Mouse (Mus musculus): ENCODE measurements around the gene Maml3. TPM values are rescaled to one million over a fixed set of nuclear protein-coding genes. Genes with fewer than 3 reads are reported as not detected.

Maml3 gene
- total RNA-seq, 2 experiments from 2014 or later: 2.3 to 2.9 TPM

DNA sequence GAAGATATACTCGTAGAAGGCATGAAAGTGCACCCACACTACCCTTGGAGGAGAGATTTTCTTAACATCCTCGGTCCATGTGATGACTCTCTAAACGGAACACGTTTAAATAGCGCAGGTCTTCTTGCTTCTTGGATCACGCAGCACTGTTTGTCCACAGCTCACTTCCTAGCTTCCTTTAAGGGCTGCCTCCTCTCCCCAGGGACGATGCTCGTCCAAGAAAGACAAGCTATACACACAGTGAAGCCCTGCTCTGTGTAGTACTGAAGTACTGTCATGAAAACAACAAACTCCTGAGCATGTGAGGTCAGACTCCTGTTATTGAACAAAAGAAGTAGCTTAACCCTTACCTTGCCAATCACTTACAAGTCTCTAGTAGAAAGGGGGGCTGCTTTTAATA is 192.7 kb downstream of the Maml3 start:
- peak; percentile 71 to 75 for DNase-seq

- DNase-seq: peak in 1 of 2 experiments; percentile 15
Measured at GRCm38 (mm10) chr3:51908437-51908990, 196.4 kb downstream of the Maml3 start.

DNA sequence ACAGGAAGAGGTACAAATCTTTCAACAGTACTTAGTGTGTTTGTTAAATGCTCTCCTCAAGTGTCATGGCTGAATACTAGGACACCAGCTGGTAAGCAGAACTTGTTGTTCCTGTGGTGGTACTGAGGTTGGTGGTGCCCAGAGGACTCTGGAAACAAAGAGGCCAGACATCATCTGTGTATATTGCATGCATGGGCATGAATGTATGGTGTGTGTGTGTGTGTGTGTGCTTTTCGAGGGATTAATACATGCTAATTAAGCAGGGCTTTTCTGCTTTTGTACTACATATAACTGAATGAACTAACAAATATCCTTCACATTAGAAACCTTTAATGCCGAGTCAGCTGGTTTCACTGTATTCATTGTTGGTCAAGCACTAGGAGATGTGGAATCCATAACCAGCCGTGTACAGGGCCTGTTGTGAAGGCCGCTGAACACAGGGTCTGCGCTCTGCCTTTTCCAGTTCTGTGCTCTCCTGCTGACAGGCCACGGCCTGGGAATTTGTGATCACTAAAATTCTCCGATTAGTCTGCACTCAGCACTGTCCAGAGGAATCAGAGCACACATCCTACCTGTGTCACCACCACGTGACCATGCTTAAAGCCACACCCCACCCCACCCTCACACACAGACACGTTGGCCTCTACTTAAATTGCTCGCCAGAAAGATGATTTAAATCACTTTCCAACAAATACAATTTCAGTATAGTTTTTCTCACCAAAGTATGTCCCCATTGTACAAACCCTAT is 197.6 kb downstream of the Maml3 start:
- no peak for DNase-seq

GRCm38 (mm10) chr3:51905903-51906302 is 199.0 kb downstream of the Maml3 start:
- DNase-seq: peak; percentile 27 to 32

- DNase-seq: no peak
Measured at GRCm38 (mm10) chr3:51904357-51904855, 200.5 kb downstream of the Maml3 start.

DNA sequence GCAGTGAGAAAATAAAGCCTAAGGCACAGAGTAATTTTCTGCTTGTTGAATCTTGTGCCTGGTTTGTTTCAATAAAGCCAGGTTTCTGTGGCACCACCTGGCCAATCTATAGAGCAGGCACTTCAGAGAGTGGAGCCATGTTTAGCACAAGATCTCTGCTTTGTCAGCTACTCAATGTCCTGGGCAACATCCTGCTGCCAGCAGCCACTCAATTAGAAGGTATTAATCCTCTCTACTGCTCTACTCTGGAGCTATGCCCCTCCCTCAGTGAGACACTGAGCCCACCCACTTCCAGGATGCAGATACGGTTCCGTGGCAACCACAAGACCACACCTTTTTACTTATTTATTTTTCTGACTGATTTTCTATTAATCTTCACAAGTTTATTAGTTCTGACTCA is 203.7 kb downstream of the Maml3 start:
- DNase-seq: no peak

DNA sequence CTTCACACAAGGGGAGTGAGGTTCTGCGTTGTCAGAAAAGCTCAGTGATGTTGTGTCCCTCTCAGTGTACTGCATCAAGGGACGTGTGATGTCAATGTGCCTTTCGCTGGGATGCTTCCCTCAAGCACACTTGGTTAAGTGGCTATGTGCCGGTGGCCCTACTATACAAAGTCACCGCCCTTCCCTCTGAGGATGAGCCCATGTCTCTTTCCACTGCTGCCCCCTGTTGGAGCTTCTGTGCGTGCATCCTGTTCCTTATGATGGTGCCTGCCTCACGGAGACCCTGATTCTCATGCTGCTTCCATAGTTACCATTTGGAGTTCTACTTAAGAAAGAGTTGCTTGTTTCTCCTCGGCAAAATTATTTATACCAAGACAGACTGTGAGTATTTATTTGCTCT is 210.4 kb downstream of the Maml3 start:
- DNase-seq: peak in 1 of 2 experiments; percentile 23

DNA sequence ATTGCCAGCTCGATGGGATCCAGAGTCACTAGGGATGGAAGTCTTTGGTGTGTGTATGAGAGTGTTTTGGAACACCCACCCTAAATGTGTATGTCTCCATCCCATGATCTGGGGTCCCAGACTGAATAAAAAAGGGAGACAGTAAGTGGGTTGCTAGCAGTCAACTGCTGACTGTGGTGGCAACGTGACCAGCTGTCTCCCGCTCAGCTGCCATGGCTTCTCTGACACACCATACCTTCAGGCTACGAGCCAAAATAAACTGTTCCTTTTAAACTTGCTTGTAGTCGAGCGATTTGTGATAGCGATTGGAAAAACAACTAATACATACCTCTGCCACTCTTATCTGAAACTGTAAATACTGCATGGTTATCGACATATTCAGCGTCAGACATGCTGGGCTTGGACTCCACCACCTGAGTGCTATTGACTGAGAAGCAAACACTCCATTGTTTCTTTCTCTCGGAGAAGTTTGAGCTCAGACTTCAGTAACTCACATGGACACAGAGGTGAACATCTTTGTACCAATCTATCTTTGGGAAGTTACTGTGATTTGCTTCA is 213.2 kb downstream of the Maml3 start:
- DNase-seq: no peak

DNA sequence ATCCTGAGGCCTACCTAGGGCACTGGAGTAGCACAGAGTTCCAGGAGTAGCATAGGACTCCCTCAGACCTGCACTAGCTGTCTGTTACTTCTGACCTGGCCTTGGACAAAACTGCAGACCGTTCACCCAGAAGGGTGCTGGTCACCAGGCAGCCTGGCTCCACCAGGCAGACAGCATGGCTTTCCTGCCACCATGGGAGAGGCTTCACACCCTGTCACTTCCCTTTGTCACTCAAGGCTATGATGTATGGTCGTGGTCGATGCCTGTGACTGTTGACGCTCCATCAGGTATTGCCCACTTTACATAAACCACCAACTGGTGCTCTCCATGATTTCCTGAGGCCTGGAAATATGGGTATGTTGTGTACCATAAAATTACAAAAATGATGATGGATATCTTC is 214.7 kb downstream of the Maml3 start:
- DNase-seq: no peak

- DNase-seq: peak; percentile 40 to 66
Measured at GRCm38 (mm10) chr3:51889776-51890175, 215.1 kb downstream of the Maml3 start.

DNA sequence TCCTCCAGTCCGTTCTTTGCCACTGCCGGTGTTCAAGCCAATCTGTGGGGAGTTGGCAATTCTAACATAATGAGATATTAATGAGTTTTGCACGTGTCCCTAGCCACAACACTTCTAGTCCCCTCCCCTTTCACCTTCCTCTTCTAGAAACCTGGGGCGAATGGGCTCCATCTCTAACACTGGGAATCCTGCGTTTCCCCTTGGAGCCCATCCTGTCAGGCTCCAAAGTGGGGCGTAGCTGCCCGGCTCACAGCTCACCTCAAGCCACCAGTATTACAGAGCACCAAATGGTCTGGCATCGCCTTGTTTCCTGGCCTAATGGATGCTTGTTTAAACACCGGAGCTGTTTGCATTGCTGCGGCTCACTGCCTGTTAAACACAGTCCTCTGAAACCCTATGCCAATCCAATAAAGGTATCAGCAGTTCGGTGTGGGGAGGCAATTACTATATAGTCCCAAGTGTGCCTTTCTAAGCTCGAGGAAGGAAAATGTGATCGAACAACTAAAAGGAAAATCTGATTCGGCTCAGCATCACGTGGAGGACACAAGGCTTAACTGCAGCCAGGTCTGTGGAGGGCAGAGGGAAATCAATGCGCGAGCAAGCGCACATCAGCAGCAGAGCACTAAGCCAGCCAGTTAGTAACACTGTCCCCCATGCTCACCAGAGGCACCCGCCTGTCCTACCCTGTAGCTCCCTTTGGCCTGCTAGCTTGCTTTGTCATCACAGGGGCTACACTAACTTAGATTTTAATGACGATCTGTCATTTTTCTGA is 216.0 kb downstream of the Maml3 start:
- no peak for DNase-seq

DNA sequence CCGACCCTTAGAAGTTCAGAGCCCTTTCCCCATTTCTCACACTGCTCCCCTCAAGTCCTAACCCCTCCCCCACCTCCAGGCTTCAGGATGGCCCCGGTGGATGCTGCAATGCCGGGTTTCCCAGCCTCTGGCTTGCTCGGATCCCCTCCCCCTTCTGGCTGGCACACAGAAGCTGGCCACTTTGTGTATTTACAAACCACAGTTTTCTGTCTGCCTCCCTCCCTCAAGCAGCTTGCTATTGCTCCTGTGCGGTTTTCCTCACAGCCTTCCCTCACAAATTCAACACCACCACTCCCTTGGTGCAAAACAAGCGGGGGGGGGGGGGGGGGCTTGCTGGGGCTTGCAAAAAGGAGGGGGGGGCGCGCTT is 216.6 kb downstream of the Maml3 start:
- no peak for DNase-seq

DNA sequence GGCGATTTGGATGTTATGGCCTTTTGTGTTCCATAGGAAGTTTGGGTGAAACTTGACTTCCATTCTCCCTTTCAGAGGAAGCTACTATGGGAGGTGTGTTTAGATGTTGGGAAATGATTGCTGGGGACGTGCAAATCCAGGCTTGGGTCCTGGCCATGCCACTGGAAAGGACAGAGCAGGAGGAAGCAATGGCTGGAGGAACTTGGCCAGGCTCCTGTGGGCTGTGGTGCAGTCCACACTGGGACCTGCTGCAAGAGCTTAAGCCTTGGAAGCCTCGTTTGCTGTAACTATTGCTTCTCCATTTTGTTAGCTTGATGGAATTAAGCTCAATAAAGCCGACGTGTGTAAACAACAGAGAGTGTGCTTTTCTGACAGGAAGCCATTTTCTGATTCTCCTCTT is 219.0 kb downstream of the Maml3 start:
- DNase-seq: no peak

GRCm38 (mm10) chr3:51885487-51885886 is 219.4 kb downstream of the Maml3 start:
- DNase-seq: no peak

GRCm38 (mm10) chr3:51881981-51882380 is 222.9 kb downstream of the Maml3 start:
- DNase-seq: peak; percentile 47 to 72

- DNase-seq: no peak
Measured at GRCm38 (mm10) chr3:51881393-51881792, 223.5 kb downstream of the Maml3 start.

- DNase-seq: no peak
Measured at GRCm38 (mm10) chr3:51880506-51881036, 224.3 kb downstream of the Maml3 start.

GRCm38 (mm10) chr3:51879211-51879610 is 225.7 kb downstream of the Maml3 start:
- DNase-seq: no peak

GRCm38 (mm10) chr3:51878577-51878976 is 226.3 kb downstream of the Maml3 start:
- no peak for DNase-seq

DNA sequence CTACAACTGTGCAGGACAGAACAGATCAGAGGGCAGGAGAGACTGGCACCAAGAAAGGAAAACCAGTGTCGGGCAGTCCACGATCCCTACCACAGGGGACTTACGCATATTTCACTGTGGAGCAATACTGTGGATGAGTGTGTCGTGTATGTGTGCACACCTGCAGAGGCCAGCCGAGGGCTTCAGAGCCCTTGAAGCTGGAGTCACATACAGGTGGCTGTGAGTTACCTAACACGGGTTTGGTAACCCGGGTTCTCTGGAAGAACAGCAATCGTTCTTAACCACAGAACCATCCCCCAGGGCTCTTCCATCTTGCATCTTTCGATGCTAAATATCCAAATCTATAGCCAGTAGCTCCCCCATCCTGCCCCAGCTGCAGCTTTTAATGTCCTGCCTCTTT is 228.1 kb downstream of the Maml3 start:
- no peak for DNase-seq

DNA sequence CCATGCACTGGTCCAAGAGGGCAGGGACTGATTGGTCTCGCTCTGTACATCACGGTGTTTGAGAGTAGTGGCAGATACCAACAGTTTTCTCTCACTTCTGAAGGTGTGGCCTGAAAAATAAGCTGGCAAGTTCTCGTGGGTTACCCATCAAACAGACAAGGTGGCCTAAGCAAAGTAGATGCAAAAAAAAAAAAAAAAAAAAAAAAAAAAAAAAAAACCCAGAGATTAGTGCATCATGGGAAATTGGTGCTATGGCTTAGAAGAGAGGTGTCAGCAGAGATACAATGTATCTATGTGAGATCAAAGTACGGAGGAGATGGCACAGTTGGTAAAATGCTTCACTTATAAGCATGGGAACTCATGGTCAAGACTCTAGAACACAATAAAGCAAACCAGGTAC is 229.2 kb downstream of the Maml3 start:
- DNase-seq: no peak

GRCm38 (mm10) chr3:51874252-51874651 is 230.6 kb downstream of the Maml3 start:
- DNase-seq: no peak

DNA sequence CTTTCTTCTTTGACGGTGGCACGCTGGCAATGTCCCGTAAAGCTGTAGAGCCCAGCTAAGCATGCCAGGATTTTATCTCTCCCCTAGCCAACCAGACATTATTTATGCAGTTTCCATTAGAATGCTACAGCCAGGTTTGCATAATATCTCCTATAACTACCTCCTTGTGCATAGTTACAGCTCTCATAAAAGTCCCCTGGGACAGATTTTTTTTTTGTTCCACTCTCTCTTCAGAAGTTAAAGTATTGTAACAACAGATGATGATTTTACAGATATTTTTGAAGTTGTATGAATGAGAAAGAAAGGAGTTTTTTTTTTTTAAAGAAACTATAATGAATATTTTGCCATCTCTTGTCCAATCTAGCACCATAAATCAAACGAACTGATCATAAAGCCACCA is 232.1 kb downstream of the Maml3 start:
- DNase-seq: no peak
